Mouse (Mus musculus): ENCODE results near the gene Abhd2. TPM values are rescaled to one million over a fixed set of nuclear protein-coding genes. Genes with fewer than 3 reads are reported as not detected.
A peak's percentile ranks its signal among the peaks of the same experiment; 100 is the strongest.

The Abhd2 gene
- polyA plus RNA-seq, 1 experiment from 2014 or later = 49.3 TPM

DNA sequence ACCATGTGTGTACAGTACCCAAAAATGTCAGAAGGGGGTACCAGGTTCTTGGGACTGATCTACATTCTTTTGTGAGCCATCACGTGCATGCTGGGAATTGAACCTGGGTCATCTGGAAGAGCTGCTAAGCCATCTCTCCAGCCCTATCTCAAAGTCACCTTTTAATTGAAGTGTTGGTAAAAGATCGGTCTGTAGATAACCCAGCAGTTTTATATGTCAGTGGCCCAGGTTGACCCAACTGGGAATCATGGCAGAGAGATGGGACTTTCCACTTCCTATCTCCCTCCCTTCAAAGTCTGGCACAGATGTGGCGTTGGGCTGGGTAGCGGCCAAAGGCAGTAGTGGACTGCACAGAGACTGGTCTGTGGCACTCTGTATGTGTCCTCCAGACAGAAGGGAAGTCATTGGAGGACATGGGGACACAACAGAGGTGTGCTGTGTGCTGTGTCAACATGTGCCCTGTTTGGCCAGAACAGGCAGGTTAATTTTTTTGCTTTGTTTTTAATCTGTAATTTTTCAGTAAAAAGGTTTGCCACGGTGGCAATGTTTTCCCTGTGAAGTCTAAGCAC is 38.5 kb downstream of the Abhd2 start:
- Histone ChIP-seq H3K27ac (ENCODE audit: low read depth) (peak overlapping the region; percentile 91), H3K27me3 (ENCODE audit: insufficient read depth, low read length) (no peaks in the 10 kb centered on the region), H3K36me3 (replicated peaks; ENCODE audit: insufficient read depth, low read length) (peaks cover 3% of the 10 kb centered on the region; the same call in 1 of the 2 replicates), H3K4me3 (ENCODE audit: low read depth, low read length) (no peak overlapping the region), H3K4me1 (ENCODE audit: insufficient read depth) (peaks cover 73% of the 10 kb centered on the region), H3K4me2 (ENCODE audit: low read depth, low read length) (no peak overlapping the region), H3K9me3 (ENCODE audit: low read length) (no peaks in the 10 kb centered on the region), H3K9ac (replicated peaks) (no peak overlapping the region)
- peak; percentile 61 for ATAC-seq
- 74% methylated on average over 5 of the region's 5 CpGs for WGBS (ENCODE audit: insufficient replicate concordance)
- TF ChIP-seq CTCF (IDR thresholded peaks at IDR 0.05; ENCODE audit: low read depth) = no peak
- no peak for TF ChIP-seq EP300 (IDR thresholded peaks at IDR 0.05; ENCODE audit: low read depth)
- DNase-seq = peak; percentile 49

DNA sequence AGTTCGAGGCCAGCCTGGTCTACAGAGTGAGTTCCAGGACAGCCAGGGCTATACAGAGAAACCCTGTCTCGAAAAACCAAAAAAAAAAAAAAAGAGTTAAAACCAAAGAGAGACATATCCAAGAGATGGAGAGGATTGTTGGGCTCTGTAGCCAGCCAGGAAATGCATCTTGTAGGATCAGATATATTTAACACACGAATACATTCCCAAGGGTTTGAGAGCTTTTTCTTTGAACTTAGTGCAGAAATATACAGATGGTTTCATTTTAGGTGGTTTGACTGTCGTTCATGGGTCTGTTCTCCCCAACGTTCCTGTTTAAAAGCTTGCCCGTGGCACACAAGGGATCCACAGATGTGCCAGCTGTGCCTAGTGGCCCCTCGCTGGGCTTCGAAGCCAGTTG is 39.2 kb downstream of the Abhd2 start:
- no peak overlapping the region for H3K9ac ChIP-seq (replicated peaks)
- H3K9me3 ChIP-seq (ENCODE audit: low read length) = no peaks in the 10 kb centered on the region
- no peak overlapping the region for H3K4me2 ChIP-seq (ENCODE audit: low read depth, low read length)
- no peak for ATAC-seq
- H3K36me3 ChIP-seq (replicated peaks; ENCODE audit: insufficient read depth, low read length) = no peaks in the 10 kb centered on the region; the same call in 1 of the 2 replicates
- H3K27me3 ChIP-seq (ENCODE audit: insufficient read depth, low read length) = no peaks in the 10 kb centered on the region
- peak overlapping the region; percentile 91 for H3K27ac ChIP-seq (ENCODE audit: low read depth)
- DNase-seq = no peak
- peaks cover 75% of the 10 kb centered on the region for H3K4me1 ChIP-seq (ENCODE audit: insufficient read depth)
- 66% methylated on average over 8 of the region's 8 CpGs for WGBS (ENCODE audit: insufficient replicate concordance)
- no peak for TF ChIP-seq CTCF (IDR thresholded peaks at IDR 0.05; ENCODE audit: low read depth)
- TF ChIP-seq EP300 (IDR thresholded peaks at IDR 0.05; ENCODE audit: low read depth) = no peak
- H3K4me3 ChIP-seq (ENCODE audit: low read depth, low read length) = no peak overlapping the region

DNA sequence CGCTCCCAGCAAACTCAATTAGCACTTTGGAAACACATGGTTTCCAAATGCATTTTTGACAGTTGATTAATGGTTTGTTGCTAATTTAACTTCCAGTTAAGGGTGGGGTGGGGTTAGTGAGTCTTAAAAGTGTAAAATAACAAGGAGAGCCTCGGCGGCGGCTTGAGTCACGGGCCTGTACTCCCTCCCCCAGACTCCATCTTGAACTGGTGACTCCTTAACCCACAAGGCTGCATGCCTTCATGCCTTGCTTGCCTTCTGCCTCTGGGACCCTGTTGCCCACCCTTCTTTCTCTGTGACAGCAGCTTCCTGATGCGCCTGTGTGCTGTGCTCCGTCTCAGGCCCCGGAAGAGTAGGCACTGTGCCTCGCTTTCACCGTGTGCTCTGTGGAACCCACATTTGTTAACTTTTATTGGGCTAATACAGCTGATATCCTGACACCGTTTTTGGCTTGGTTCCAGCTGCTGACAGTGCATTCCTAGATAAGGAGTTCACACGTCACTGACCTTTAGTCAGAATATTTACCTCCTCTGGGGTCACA is 40.6 kb downstream of the Abhd2 start:
- peak; percentile 53 for ATAC-seq
- 30% methylated on average over 12 of the region's 12 CpGs for WGBS (ENCODE audit: insufficient replicate concordance)
- Histone ChIP-seq H3K27me3 (ENCODE audit: insufficient read depth, low read length) (no peaks in the 10 kb centered on the region), H3K9ac (replicated peaks) (no peak overlapping the region), H3K4me1 (ENCODE audit: insufficient read depth) (peaks cover 70% of the 10 kb centered on the region), H3K36me3 (replicated peaks; ENCODE audit: insufficient read depth, low read length) (no peaks in the 10 kb centered on the region), H3K27ac (ENCODE audit: low read depth) (peak overlapping the region; percentile 66), H3K4me2 (ENCODE audit: low read depth, low read length) (peak overlapping the region; percentile 15; the same call in 1 of the 2 replicates), H3K9me3 (ENCODE audit: low read length) (no peaks in the 10 kb centered on the region), H3K4me3 (ENCODE audit: low read depth, low read length) (no peak overlapping the region)
- no peak for TF ChIP-seq CTCF (IDR thresholded peaks at IDR 0.05; ENCODE audit: low read depth)
- TF ChIP-seq EP300 (IDR thresholded peaks at IDR 0.05; ENCODE audit: low read depth) = peak; percentile 84
- DNase-seq = peak; percentile 75

DNA sequence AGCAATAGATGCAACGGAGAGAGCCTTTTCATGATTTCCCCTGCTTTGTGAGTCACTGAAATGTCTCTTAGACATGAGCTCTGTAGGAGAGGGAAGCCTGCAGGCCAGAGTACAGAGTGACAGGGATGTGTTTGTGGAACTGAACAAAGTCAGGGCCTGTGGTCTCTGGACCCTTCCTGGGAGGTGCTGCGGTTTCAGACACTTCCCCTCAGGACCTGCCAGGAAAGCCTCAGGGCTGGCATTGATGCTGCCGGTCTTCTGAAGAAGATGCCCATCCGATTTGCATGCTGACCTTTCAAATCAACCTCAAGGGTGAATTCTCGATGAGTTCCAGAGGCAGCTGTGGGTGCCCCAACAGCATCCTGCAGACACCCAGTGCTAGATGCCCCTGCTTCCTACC is 41.5 kb downstream of the Abhd2 start:
- H3K4me3 ChIP-seq (ENCODE audit: low read depth, low read length) = no peak overlapping the region
- no peaks in the 10 kb centered on the region for H3K9me3 ChIP-seq (ENCODE audit: low read length)
- H3K4me1 ChIP-seq (ENCODE audit: insufficient read depth) = peaks cover 61% of the 10 kb centered on the region
- no peak overlapping the region for H3K9ac ChIP-seq (replicated peaks)
- peak overlapping the region; percentile 66 for H3K27ac ChIP-seq (ENCODE audit: low read depth)
- no peaks in the 10 kb centered on the region for H3K27me3 ChIP-seq (ENCODE audit: insufficient read depth, low read length)
- ATAC-seq (no peak), DNase-seq (no peak)
- H3K4me2 ChIP-seq (ENCODE audit: low read depth, low read length) = 0 out of 2 replicates have a peak overlapping the region, but pooled peaks have one; percentile 6
- WGBS (ENCODE audit: insufficient replicate concordance) = 26% methylated on average over 5 of the region's 5 CpGs
- TF ChIP-seq CTCF (IDR thresholded peaks at IDR 0.05; ENCODE audit: low read depth) = no peak
- no peaks in the 10 kb centered on the region for H3K36me3 ChIP-seq (replicated peaks; ENCODE audit: insufficient read depth, low read length)

DNA sequence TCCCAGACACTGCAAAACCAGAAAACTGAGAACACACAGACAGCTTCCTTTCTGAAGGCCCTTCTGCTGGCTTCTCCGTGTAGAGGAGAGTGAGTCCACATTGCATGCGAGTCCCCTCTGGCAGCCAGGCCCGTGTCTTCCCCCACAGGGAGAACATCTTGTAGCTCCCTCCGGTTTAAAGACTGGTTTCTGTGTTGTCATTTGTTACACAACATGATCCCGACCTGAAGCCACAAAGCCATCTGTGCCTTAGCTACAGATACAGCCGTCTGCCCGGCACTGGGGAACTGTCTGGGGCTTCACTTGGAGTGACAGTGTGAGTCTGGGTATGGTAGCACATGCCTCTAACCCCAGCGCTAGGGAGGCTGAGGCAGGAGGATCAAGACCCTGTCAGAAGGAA is 42.1 kb downstream of the Abhd2 start:
- DNase-seq (no peak), ATAC-seq (no peak)
- no peaks in the 10 kb centered on the region for H3K27me3 ChIP-seq (ENCODE audit: insufficient read depth, low read length)
- 30% methylated on average over 8 of the region's 8 CpGs for WGBS (ENCODE audit: insufficient replicate concordance)
- 0 out of 2 replicates have a peak overlapping the region, but pooled peaks have one; percentile 6 for H3K4me2 ChIP-seq (ENCODE audit: low read depth, low read length)
- H3K4me3 ChIP-seq (ENCODE audit: low read depth, low read length) = no peak overlapping the region
- TF ChIP-seq EP300 (IDR thresholded peaks at IDR 0.05; ENCODE audit: low read depth) (no peak), CTCF (IDR thresholded peaks at IDR 0.05; ENCODE audit: low read depth) (no peak)
- H3K9me3 ChIP-seq (ENCODE audit: low read length) = no peaks in the 10 kb centered on the region
- H3K9ac ChIP-seq (replicated peaks) = 0 out of 2 replicates have a peak overlapping the region, but pooled peaks have one; percentile 2
- H3K4me1 ChIP-seq (ENCODE audit: insufficient read depth) = peaks cover 56% of the 10 kb centered on the region
- peak overlapping the region; percentile 66 for H3K27ac ChIP-seq (ENCODE audit: low read depth)
- H3K36me3 ChIP-seq (replicated peaks; ENCODE audit: insufficient read depth, low read length) = no peaks in the 10 kb centered on the region

DNA sequence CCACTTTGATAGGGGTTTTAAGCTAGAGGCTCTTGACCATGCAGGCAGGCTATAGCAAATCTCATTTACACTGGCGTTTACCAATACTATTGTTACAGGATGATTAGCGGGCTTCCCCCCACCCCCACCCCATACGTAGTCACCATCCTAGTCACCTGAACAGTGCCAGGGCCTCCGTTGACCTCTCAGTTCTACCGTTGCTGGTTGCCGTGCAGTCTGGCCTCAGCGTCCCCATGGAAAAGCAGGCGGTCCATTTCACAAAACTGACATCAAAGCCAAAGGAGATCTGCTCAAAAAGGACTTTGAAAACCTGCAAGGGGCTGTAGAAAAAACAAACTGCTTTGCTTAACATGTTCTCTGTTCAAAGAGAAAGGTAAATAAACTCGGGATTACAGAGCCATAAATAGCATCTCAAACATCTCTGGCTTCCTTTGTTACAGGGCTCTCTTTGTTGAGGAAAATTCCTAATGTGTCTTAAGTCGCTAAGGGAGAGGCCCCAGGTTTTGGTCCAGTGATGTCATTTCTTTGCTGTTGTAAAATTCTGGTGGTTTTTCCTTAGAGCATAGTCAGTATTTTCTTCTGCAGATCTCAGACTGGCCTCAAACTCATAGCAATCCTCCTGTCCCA is 43.2 kb downstream of the Abhd2 start:
- TF ChIP-seq CTCF (IDR thresholded peaks at IDR 0.05; ENCODE audit: low read depth) = no peak
- TF ChIP-seq EP300 (IDR thresholded peaks at IDR 0.05; ENCODE audit: low read depth) = no peak
- no peak for DNase-seq
- no peak overlapping the region for H3K9ac ChIP-seq (replicated peaks)
- H3K4me2 ChIP-seq (ENCODE audit: low read depth, low read length) = no peak overlapping the region
- no peaks in the 10 kb centered on the region for H3K27me3 ChIP-seq (ENCODE audit: insufficient read depth, low read length)
- no peaks in the 10 kb centered on the region for H3K36me3 ChIP-seq (replicated peaks; ENCODE audit: insufficient read depth, low read length)
- no peak overlapping the region for H3K4me3 ChIP-seq (ENCODE audit: low read depth, low read length)
- 0 out of 2 replicates have a peak, but pooled peaks have one; percentile 20 for ATAC-seq
- peak overlapping the region; percentile 66 for H3K27ac ChIP-seq (ENCODE audit: low read depth)
- peaks cover 52% of the 10 kb centered on the region for H3K4me1 ChIP-seq (ENCODE audit: insufficient read depth)
- 48% methylated on average over 10 of the region's 10 CpGs for WGBS (ENCODE audit: insufficient replicate concordance)
- no peaks in the 10 kb centered on the region for H3K9me3 ChIP-seq (ENCODE audit: low read length)

All from liver, postnatal 0 days (tissue).